Mouse (Mus musculus) 416B (cell line): Measurements from ENCODE around the gene Slc23a4.

Source experiments
- DNase-seq: peaks from one replicate; pipeline ENCODE4 v3.0.0; 2011; ENCODE audit warnings: low read depth

The Slc23a4 gene

GRCm38 (mm10) chr6:34910371-34911219 lies 77.6 kb downstream of the Slc23a4 start, which contains the start of gene Wdr91:
TSS of gene Wdr91 (minus strand) at chr6:34910876.
- DNase-seq, result peak; percentile 91

GRCm38 (mm10) chr6:34909631-34910345 lies 78.4 kb downstream of the Slc23a4 start:
- DNase-seq, result no peak

GRCm38 (mm10) chr6:34907696-34908260 lies 80.4 kb downstream of the Slc23a4 start:
- no peak for DNase-seq

GRCm38 (mm10) chr6:34907121-34907614 lies 81.0 kb downstream of the Slc23a4 start:
- peak; percentile 24 for DNase-seq

DNA sequence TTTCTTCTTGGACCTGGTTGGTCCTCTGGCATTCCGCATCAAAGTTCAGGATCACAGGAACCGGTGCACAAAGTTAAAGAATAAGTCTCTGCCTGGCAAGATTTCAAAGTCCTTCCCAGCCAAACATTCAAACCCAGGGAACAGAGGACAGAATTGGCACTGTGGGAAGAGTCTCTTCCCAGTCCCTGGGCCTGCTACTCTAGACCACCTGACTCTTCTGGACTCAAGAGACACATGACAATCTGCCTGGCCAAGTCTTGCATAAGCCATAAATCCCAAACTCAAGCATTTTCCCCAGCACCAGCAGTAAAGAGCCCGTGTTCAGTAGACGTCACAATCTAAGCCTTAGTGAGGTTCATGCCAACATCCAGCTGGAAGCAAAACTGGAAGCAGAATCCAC lies 81.5 kb downstream of the Slc23a4 start:
- no peak for DNase-seq

GRCm38 (mm10) chr6:34906125-34906524 lies 82.1 kb downstream of the Slc23a4 start:
- no peak for DNase-seq

GRCm38 (mm10) chr6:34904361-34904760 lies 83.8 kb downstream of the Slc23a4 start:
- no peak for DNase-seq

GRCm38 (mm10) chr6:34903851-34904250 lies 84.4 kb downstream of the Slc23a4 start:
- DNase-seq, result no peak

DNA sequence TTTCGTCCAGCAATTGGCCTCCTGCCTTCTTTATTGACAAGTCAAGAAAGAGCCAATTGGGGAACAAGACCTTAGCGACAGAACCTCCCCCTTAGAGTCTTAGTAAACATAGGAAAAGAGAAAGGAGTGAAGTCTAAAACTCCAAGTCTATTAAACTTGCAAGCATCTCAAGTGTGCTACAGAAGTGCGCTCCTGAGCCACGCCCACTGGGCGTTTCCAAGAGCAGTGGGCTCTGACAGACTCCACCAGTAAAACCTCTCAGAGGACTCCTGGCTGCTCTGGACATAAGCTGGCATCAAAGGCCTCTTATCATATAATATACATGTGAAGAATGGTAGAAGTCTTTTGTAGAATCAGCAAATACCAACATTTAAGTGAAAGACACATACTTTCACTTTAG lies 84.8 kb downstream of the Slc23a4 start:
- DNase-seq, result no peak

DNA sequence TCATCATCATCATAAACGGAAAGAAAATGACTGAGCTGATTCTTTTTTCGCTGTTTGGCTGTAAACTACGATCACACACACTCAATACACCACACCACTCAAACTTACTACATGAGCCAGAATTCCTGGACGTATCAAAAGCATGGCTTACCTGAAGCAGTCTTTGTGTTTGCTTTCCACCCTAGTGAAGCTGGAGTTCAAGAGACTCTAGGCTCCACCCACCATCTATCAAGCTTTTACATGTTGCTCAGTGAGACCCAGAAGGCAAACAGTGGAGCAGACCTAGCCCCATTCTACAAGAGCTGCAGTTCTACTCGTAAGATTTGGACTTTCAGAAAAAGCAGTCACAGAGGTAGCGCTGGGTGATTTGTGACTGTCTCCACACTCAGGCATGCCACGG lies 85.6 kb downstream of the Slc23a4 start:
- DNase-seq, result no peak

DNA sequence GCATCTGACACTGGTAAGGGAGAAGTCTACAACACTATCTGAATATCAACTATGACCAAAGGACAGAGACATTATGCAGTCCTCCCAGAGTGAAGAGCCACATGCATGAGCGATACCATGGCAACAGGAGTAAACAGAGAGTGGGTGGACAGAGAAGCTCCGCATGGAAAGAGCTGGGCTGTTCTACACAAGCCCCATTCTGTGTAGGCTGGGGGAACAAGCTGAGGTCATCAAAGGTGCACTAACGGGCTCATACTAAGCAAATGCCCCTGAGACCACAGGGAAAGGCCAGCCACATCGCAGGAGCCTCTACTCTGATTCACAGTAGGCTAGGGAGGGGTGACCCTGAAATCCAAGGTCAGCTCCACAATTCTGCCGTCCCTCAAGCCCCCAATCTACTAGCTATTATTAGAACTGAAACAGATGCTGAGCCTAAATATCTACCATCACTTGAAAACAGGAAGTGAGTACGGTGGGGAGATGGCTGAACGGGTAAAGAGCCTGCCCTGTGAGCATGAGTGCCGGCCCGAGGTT lies 86.2 kb downstream of the Slc23a4 start:
- no peak for DNase-seq

- no peak for DNase-seq
These were observed 87.2 kb downstream of the Slc23a4 start for GRCm38 (mm10) chr6:34900990-34901389.

- no peak for DNase-seq
These were observed 89.1 kb downstream of the Slc23a4 start for GRCm38 (mm10) chr6:34899127-34899526.

GRCm38 (mm10) chr6:34896168-34896780 lies 91.9 kb downstream of the Slc23a4 start:
- DNase-seq, result no peak

DNA sequence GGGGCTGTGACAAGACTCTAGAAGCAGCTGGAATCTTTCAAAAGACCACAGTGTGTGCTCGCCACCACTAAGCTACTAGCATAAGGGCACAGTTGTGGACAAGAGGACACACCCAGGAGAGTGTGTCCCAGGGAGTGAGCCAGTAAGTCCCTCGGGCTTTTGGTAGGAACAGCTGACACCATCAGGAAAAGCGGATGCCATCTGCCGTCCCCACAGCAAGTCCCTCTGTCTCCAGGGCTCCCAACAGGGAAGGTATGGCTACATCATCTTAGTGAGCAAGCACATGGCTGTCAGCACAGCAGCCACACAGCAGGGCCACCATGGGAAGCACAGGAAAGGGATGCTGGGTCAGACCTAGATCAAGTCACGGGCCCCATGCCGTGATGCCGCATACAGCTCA lies 92.6 kb downstream of the Slc23a4 start:
- no peak for DNase-seq
